ENCODE assay signal across 8 mouse cellular contexts in the genomic region with DNA sequence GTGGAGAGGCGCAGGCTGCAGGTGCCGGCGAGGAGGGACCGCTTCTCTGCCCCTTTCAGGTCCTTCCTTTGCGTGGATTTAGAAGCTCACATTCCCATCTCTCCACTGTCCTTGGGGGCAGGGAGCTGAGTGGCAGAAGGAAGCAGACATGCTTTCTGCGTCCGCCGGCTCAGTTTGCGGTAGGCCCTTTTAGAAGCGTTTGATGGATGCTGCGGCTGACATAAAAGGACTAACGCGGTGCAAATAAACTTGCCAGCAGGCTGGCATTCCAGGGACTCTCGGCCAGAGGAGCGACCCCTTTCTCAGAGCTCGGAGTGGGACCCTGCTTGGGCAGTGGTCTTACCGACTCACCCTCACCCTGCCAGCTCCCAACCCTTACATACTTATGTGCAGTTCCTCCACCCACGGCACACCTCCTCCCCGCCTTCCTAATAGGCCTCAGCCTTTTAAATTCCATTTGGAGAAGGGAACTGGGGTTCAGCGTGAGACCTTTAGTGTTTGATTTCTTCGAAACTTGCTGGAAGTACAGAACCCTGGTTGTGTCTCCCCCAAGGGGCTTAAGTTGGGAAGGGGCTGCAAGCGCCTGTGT. TPM values are rescaled to one million over a fixed set of nuclear protein-coding genes. Genes with fewer than 3 reads are reported as not detected.
DNase-seq lines count a peak whose midpoint lies in the region; ATAC-seq and TF ChIP-seq lines count a peak whose summit lies in the region.

No protein-coding gene starts in this region.

- 17% methylated on average over 22 of the region's 22 CpGs for WGBS in liver, adult 2 months
- WGBS in bone marrow, adult 2 months = 11% methylated on average over 22 of the region's 22 CpGs
- 4% methylated on average over 22 of the region's 22 CpGs for WGBS in forebrain, postnatal 0 days
- 11% methylated on average over 22 of the region's 22 CpGs for WGBS in liver, embryonic 12.5 days (ENCODE audit: insufficient replicate concordance)

- H3K79me2 ChIP-seq in liver, adult 2 months (ENCODE audit: control insufficient read depth, insufficient read depth, low read length) = no peaks in the 10 kb centered on the region

- H3K27ac ChIP-seq in liver, adult 2 months (replicated peaks; ENCODE audit: insufficient read depth, low read depth, low read length) = no peak overlapping the region
- no peak overlapping the region for H3K27ac ChIP-seq in bone marrow, adult 2 months (ENCODE audit: control insufficient read depth, insufficient read depth, low read depth, low read length, poor library complexity)
- peak overlapping the region; percentile 88 for H3K27ac ChIP-seq in forebrain, postnatal 0 days (ENCODE audit: low read depth, low read length)
- H3K27ac ChIP-seq in liver, embryonic 12.5 days = 0 out of 2 replicates have a peak overlapping the region, but pooled peaks have one; percentile 23

- H3K9ac ChIP-seq in liver, adult 2 months (ENCODE audit: low read depth, low read length) = peak overlapping the region; percentile 59
- peak overlapping the region; percentile 80 for H3K9ac ChIP-seq in forebrain, postnatal 0 days
- H3K9ac ChIP-seq in liver, embryonic 12.5 days = peak overlapping the region; percentile 68

- no peaks in the 10 kb centered on the region for H3K36me3 ChIP-seq in liver, adult 2 months (ENCODE audit: control insufficient read depth, insufficient read depth, low read length)
- peaks cover 4% of the 10 kb centered on the region; the same call in 1 of the 2 replicates for H3K36me3 ChIP-seq in forebrain, postnatal 0 days (ENCODE audit: insufficient read depth)
- H3K36me3 ChIP-seq in liver, embryonic 12.5 days = no peaks in the 10 kb centered on the region

- no peaks in the 10 kb centered on the region for H3K9me3 ChIP-seq in forebrain, postnatal 0 days (ENCODE audit: low read length)
- no peaks in the 10 kb centered on the region for H3K9me3 ChIP-seq in liver, embryonic 12.5 days (replicated peaks)

- no peaks in the 10 kb centered on the region for H3K27me3 ChIP-seq in liver, adult 2 months (ENCODE audit: control insufficient read depth, insufficient read depth, low read length)
- H3K27me3 ChIP-seq in forebrain, postnatal 0 days (ENCODE audit: insufficient read depth, low read length) = no peaks in the 10 kb centered on the region
- H3K27me3 ChIP-seq in liver, embryonic 12.5 days (replicated peaks) = peaks cover 30% of the 10 kb centered on the region

- no peak for DNase-seq in liver, adult 2 months (ENCODE audit: extremely low read depth, low read depth, low spot score)
- no peak for DNase-seq in liver
- DNase-seq in forebrain, postnatal 0 days = peak; percentile 71
- no peak for DNase-seq in frontal cortex, postnatal 36 days (ENCODE audit: low spot score in 2 of 2)
- DNase-seq in cerebellum, adult 18-20 months = no peak

- TF ChIP-seq POLR2A in liver, adult 2 months (IDR thresholded peaks at IDR 0.05; ENCODE audit: extremely low read depth, insufficient read depth, low read length) = no peak
- no peak for TF ChIP-seq POLR2A in bone marrow, adult 2 months (IDR thresholded peaks at IDR 0.05; ENCODE audit: borderline replicate concordance, control insufficient read depth, low read depth, low read length)

- H3K4me3 ChIP-seq in liver, adult 2 months (ENCODE audit: insufficient read depth, low read depth, low read length) = peak overlapping the region; percentile 73
- H3K4me3 ChIP-seq in bone marrow, adult 2 months (replicated peaks; ENCODE audit: control insufficient read depth, low read depth, low read length) = peak overlapping the region; percentile 94
- H3K4me3 ChIP-seq in forebrain, postnatal 0 days (ENCODE audit: low read depth, low read length) = peak overlapping the region; percentile 79
- H3K4me3 ChIP-seq in liver, embryonic 12.5 days = peak overlapping the region; percentile 63

- no peak for TF ChIP-seq CTCF in liver, adult 2 months (IDR thresholded peaks at IDR 0.05; ENCODE audit: low read depth, low read length)
- no peak for TF ChIP-seq CTCF in bone marrow, adult 2 months (IDR thresholded peaks at IDR 0.05; ENCODE audit: control insufficient read depth, insufficient read depth, low read length)
- no peak; the same call in 1 of the 2 replicates for TF ChIP-seq CTCF in forebrain, postnatal 0 days (IDR thresholded peaks at IDR 0.05; ENCODE audit: low read depth)

- ATAC-seq in forebrain, postnatal 0 days = peak; percentile 64
- ATAC-seq in liver, embryonic 12.5 days = no peak
- no peak for ATAC-seq in monocyte, adult 5-6 weeks (replicated peaks; ENCODE audit: insufficient number of reproducible peaks, low FRiP score, low TSS enrichment, poor library complexity, severe bottlenecking)

- peaks cover 2% of the 10 kb centered on the region; the same call in 1 of the 2 replicates for H3K4me1 ChIP-seq in liver, adult 2 months (ENCODE audit: control insufficient read depth, insufficient read depth, low read length)
- peaks cover 2% of the 10 kb centered on the region for H3K4me1 ChIP-seq in bone marrow, adult 2 months (ENCODE audit: control insufficient read depth, insufficient read depth, low read length)
- H3K4me1 ChIP-seq in forebrain, postnatal 0 days (ENCODE audit: insufficient read depth) = peaks cover 12% of the 10 kb centered on the region
- H3K4me1 ChIP-seq in liver, embryonic 12.5 days = peaks cover 17% of the 10 kb centered on the region; the same call in 1 of the 2 replicates

- H3K4me2 ChIP-seq in forebrain, postnatal 0 days (ENCODE audit: low read depth) = peak overlapping the region; percentile 76
- peak overlapping the region; percentile 97 for H3K4me2 ChIP-seq in liver, embryonic 12.5 days

RNA-seq across cellular contexts. Expression of a gene that starts 8.5 kb away (rescaled TPM):
- 0.74 and 1.1 TPM in 2 replicates for total RNA-seq in liver, adult 2 months (2014; rRNA removed)
- 0.45 and 0.78 TPM in 2 replicates for polyA plus RNA-seq in liver, adult 2 months (2012; rRNA removed)
- 5.2 TPM in 1 of 2 replicates, not detected in the other for polyA plus RNA-seq in bone marrow, adult 2 months (2011; ENCODE audit: insufficient read depth, insufficient read length, low replicate concordance, missing spikeins)
- total RNA-seq in forebrain, postnatal 0 days (2014; rRNA removed) = 73.2 TPM in 2 replicates
- polyA plus RNA-seq in forebrain, postnatal 0 days (2015; fragmentation: Nextera tagmentation; extraction: Ambion mirVana) = 80.0 and 91.4 TPM in 2 replicates
- polyA plus RNA-seq in liver, embryonic 12.5 days (2016; fragmentation: Nextera tagmentation; extraction: Ambion mirVana) = 3.5 and 3.9 TPM in 2 replicates
- total RNA-seq in monocyte, adult 5-6 weeks (2017) = 2.0 to 5.4 TPM (median 4.1 TPM) in 3 replicates

RNA-seq across cellular contexts. Expression of a gene that starts 32.9 kb away (rescaled TPM):
- total RNA-seq in liver, adult 2 months (2014; rRNA removed) = not detected in 2 replicates
- polyA plus RNA-seq in liver, adult 2 months (2012; rRNA removed) = not detected in 2 replicates
- not detected in 2 replicates for polyA plus RNA-seq in bone marrow, adult 2 months (2011; ENCODE audit: insufficient read depth, insufficient read length, low replicate concordance, missing spikeins)
- total RNA-seq in forebrain, postnatal 0 days (2014; rRNA removed) = not detected in 2 replicates
- not detected in 2 replicates for polyA plus RNA-seq in forebrain, postnatal 0 days (2015; fragmentation: Nextera tagmentation; extraction: Ambion mirVana)
- not detected in 2 replicates for polyA plus RNA-seq in liver, embryonic 12.5 days (2016; fragmentation: Nextera tagmentation; extraction: Ambion mirVana)
- not detected in 3 replicates for total RNA-seq in monocyte, adult 5-6 weeks (2017)

Comparison
In these comparisons a context has a peak if more than half of its experiments do, and no peak if none do; other contexts are left out.
1. H3K27ac ChIP-seq: peak in forebrain, postnatal 0 days (single experiment) and liver, embryonic 12.5 days (single experiment); none in liver, adult 2 months (single experiment) and bone marrow, adult 2 months (single experiment).
2. RNA of a gene that starts 8.5 kb away (polyA plus RNA-seq): 80.0 to 91.4 TPM in forebrain, postnatal 0 days; 5.2 TPM in bone marrow, adult 2 months, 3.5 to 3.9 TPM in liver, embryonic 12.5 days and 0.45 to 0.78 TPM in liver, adult 2 months; every median in the first group is over 10 times any median in the second.
3. Peak in every context shown above with its lines, with median percentiles within 50 percentile points of each other: H3K4me3 ChIP-seq and H3K9ac ChIP-seq.